ENCODE assay signal across 8 mouse cellular contexts in genomic region chrX:134307534-134308274, GRCm38 (mm10). TPM values are rescaled to one million over a fixed set of nuclear protein-coding genes. Genes with fewer than 3 reads are reported as not detected.
A peak's percentile ranks its signal among the peaks of the same experiment; 100 is the strongest.
DNase-seq lines count a peak whose midpoint lies in the region; ATAC-seq lines count a peak whose summit lies in the region.

Gene Cenpi (plus strand): TSS chrX:134308084.

- DNase-seq in CD8-positive naive resting alpha-beta T cell, adult 2 months (ENCODE audit: low read depth in 2 of 2, low spot score in 2 of 2) = peak; percentile 79 to 82
- DNase-seq in c-Kit-positive CD71-negative TER-119-negative erythroid progenitor cells, embryonic 14.5 days (ENCODE audit: low read depth) = peak; percentile 76
- DNase-seq in forebrain, embryonic 10.5 days (ENCODE audit: extremely low spot score, low spot score) = peak; percentile 79
- DNase-seq in kidney, postnatal 36 days = peak; percentile 85 to 91
- DNase-seq in telencephalon, adult 2 months (ENCODE audit: low read depth, low spot score) = peak; percentile 54

- H3K9me3 ChIP-seq in forebrain, embryonic 10.5 days = no peaks in the 10 kb centered on the region
- no peaks in the 10 kb centered on the region for H3K9me3 ChIP-seq in heart, embryonic 16.5 days (replicated peaks; ENCODE audit: control insufficient read depth, low read length)
- H3K9me3 ChIP-seq in liver, embryonic 15.5 days (replicated peaks) = no peaks in the 10 kb centered on the region
- H3K9me3 ChIP-seq in neural tube, embryonic 12.5 days = no peaks in the 10 kb centered on the region

- 25% methylated on average over 36 of the region's 36 CpGs for WGBS in forebrain, embryonic 10.5 days
- 18% methylated on average over 36 of the region's 36 CpGs for whole genome bisulfite sequencing in heart, embryonic 16.5 days
- WGBS in liver, embryonic 15.5 days (ENCODE audit: insufficient replicate concordance) = 15% methylated on average over 36 of the region's 36 CpGs
- WGBS in neural tube, embryonic 12.5 days = 21% methylated on average over 36 of the region's 36 CpGs

- H3K4me2 ChIP-seq in heart, embryonic 16.5 days (ENCODE audit: low read depth, low read length) = peak within 1 kb of the TSS; percentile 62
- peak within 1 kb of the TSS; percentile 61 for H3K4me2 ChIP-seq in liver, embryonic 15.5 days
- peak within 1 kb of the TSS; percentile 59 for H3K4me2 ChIP-seq in neural tube, embryonic 12.5 days (replicated peaks)

- peak within 1 kb of the TSS; percentile 73 for H3K9ac ChIP-seq in heart, embryonic 16.5 days (ENCODE audit: low read length)
- peak within 1 kb of the TSS; percentile 54 for H3K9ac ChIP-seq in liver, embryonic 15.5 days
- H3K9ac ChIP-seq in neural tube, embryonic 12.5 days = 0 out of 2 replicates have a peak within 1 kb of the TSS, but pooled peaks have one; percentile 26

- peak within 1 kb of the TSS; percentile 87 for H3K27ac ChIP-seq in forebrain, embryonic 10.5 days
- peak within 1 kb of the TSS; percentile 65; the same call in 1 of the 2 replicates for H3K27ac ChIP-seq in heart, embryonic 16.5 days (ENCODE audit: low read length)
- peak within 1 kb of the TSS; percentile 64 for H3K27ac ChIP-seq in liver, embryonic 15.5 days (replicated peaks)
- H3K27ac ChIP-seq in neural tube, embryonic 12.5 days = no peak within 1 kb of the TSS

- peak; percentile 94 for ATAC-seq in heart, embryonic 16.5 days (replicated peaks; ENCODE audit: extremely low read depth, insufficient read depth, low FRiP score)
- ATAC-seq in liver, embryonic 15.5 days (ENCODE audit: insufficient read depth) = peak; percentile 97
- peak; percentile 95 for ATAC-seq in neural tube, embryonic 12.5 days (ENCODE audit: low FRiP score, low read depth)

- H3K4me1 ChIP-seq in forebrain, embryonic 10.5 days = no peaks in the 10 kb centered on the region
- peaks cover 3% of the 10 kb centered on the region; the same call in 1 of the 2 replicates for H3K4me1 ChIP-seq in heart, embryonic 16.5 days (ENCODE audit: control insufficient read depth, insufficient read depth, low read length)
- H3K4me1 ChIP-seq in liver, embryonic 15.5 days (replicated peaks) = peaks cover 14% of the 10 kb centered on the region
- no peaks in the 10 kb centered on the region for H3K4me1 ChIP-seq in neural tube, embryonic 12.5 days

- H3K4me3 ChIP-seq in forebrain, embryonic 10.5 days = peak within 1 kb of the TSS; percentile 55
- H3K4me3 ChIP-seq in heart, embryonic 16.5 days (ENCODE audit: low read length) = peak within 1 kb of the TSS; percentile 60
- peak within 1 kb of the TSS; percentile 67 for H3K4me3 ChIP-seq in liver, embryonic 15.5 days (replicated peaks)
- peak within 1 kb of the TSS; percentile 32 for H3K4me3 ChIP-seq in neural tube, embryonic 12.5 days

- H3K27me3 ChIP-seq in forebrain, embryonic 10.5 days (ENCODE audit: poor library complexity, severe bottlenecking) = peaks cover 32% of the 10 kb centered on the region
- no peaks in the 10 kb centered on the region for H3K27me3 ChIP-seq in heart, embryonic 16.5 days (ENCODE audit: control insufficient read depth, insufficient read depth, low read length)
- H3K27me3 ChIP-seq in liver, embryonic 15.5 days = no peaks in the 10 kb centered on the region
- H3K27me3 ChIP-seq in neural tube, embryonic 12.5 days (replicated peaks) = no peaks in the 10 kb centered on the region

- H3K36me3 ChIP-seq in forebrain, embryonic 10.5 days (replicated peaks) = peaks cover 30% of the 10 kb centered on the region
- H3K36me3 ChIP-seq in heart, embryonic 16.5 days (ENCODE audit: control insufficient read depth, insufficient read depth) = no peaks in the 10 kb centered on the region; the same call in 1 of the 2 replicates
- H3K36me3 ChIP-seq in liver, embryonic 15.5 days (replicated peaks) = peaks cover 12% of the 10 kb centered on the region
- no peaks in the 10 kb centered on the region for H3K36me3 ChIP-seq in neural tube, embryonic 12.5 days

RNA-seq across cellular contexts. Expression of gene Cenpi, which starts in this region (rescaled TPM):
- polyA plus RNA-seq in forebrain, embryonic 10.5 days (2016; fragmentation: Nextera tagmentation; extraction: Ambion mirVana) = 33.4 and 40.4 TPM in 2 replicates
- 26.5 and 32.1 TPM in 2 replicates for polyA plus RNA-seq in heart, embryonic 16.5 days (2015; fragmentation: Nextera tagmentation; extraction: Ambion mirVana)
- 17.9 and 23.8 TPM in 2 replicates for polyA plus RNA-seq in liver, embryonic 15.5 days (2015; fragmentation: Nextera tagmentation; extraction: Ambion mirVana)
- 15.7 and 19.2 TPM in 2 replicates for polyA plus RNA-seq in neural tube, embryonic 12.5 days (2016; fragmentation: Nextera tagmentation; extraction: Ambion mirVana)
